Mouse (Mus musculus): Measurements from ENCODE around the gene Six5.

Six5 gene

DNA sequence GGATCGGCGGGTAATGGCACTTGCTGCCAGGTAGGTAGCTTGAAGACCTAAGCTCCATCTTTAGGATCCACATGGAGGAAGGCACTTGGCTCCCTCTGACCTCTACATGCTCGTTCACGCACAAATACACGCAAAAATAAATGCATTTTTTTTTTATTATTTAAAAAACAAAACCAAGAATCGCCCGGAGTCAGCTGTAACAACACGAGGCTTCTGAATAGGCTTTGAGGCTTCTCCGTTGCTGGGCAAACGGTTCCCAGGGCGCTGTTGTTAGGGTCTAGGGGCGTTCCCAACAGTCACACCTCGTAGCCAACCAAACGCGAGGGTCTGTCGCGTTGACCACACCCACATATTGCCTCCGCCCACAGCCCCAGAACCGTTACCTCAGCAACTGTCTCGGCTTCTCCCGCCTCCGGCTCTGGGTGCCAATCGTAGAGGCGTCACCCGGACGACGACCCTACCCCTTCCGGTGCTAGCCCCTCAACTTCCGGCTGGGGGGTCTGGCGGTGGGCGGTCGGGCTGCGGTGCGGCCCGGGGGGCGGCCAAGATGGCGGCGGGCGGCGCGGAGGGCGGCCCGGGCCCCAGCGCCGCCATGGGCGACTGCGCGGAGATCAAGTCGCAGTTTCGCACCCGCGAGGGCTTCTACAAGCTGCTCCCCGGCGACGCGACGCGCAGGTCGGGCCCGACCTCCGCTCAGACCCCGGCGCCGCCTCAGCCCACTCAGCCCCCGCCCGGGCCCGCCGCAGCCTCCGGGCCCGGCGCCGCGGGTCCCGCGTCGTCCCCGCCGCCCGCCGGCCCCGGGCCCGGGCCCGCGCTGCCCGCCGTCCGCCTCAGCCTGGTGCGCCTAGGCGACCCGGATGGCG, 18.4 kb upstream of the Six5 start, which contains the start of gene Dmwd:
Dmwd (plus strand) TSS at position 505 of the 863 bp plus-strand sequence.
- peak; percentile 89 for DNase-seq (ENCODE audit: low spot score)

DNA sequence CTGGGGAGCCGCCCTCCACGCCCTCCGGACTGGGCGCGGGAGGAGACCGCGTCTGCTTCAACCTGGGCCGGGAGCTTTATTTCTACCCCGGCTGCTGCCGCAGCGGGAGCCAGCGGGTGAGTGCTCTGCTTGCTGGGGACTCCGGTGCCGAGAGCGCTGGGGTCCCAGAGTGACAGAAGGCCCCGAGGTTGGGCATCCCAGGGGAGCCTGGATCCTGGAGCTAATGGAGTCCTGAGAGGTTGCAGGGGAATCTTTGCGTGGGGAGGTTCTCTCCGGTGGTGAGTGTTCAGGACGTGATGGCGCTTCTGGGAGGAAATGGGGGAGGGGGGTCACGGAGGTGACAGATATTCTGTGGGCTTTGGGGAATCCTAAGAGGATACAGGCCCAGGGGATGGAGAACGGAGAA, 17.8 kb upstream of the Six5 start:
- DNase-seq (ENCODE audit: low spot score), result no peak

DNA sequence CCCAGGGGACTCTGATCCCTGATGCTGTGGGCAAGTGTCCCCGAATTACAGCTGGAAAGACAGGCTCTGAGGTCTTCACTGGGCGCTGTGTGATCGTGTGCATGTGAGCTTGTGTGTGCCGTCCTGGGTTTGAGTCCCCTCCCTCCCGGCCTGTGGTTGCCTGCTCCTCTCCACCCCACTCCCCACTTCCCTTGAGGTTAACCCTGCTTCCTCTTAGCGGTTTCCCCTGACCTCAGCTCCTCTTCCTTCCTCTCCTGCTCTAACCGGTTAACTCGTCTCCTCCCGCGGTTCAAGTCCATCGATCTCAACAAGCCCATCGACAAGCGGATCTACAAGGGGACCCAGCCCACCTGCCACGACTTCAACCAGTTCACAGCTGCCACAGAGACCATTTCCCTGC, 16.6 kb upstream of the Six5 start:
- DNase-seq (ENCODE audit: low spot score), result no peak

DNA sequence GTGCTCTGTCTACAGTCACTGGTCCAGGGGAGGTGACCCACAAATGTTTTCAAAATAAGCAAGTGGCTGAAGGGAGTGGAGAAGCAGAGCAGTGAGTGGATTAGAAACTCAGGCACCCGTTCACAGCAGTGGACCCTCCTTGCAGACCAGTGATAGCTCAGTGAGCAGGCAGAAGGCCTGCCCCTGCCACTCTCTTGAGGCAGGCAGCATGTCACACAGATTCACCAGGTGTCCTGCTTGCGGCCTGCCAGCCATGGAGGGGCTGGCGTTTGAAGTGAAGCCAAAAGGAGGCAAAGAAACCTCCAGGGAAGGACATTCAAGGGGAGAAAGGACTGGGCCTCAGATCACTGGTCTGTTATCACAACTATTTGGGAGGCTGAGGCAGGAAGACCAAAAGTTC, 15.7 kb upstream of the Six5 start:
- DNase-seq (ENCODE audit: low spot score), result no peak

DNA sequence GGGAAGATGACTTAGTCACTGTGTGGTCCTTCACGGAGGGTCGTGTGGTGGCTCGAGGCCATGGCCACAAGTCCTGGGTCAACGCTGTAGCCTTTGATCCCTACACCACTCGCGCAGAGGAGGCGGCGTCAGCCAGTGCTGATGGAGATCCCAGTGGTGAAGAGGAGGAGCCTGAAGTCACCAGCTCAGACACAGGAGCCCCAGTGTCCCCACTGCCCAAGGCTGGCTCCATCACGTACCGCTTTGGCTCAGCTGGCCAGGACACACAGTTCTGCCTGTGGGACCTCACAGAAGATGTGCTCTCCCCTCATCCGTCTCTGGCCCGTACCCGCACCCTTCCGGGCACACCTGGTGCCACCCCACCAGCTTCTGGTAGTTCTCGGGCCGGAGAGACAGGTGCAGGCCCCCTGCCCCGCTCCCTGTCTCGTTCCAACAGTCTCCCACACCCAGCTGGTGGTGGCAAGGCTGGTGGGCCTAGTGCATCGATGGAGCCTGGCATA, 13.9 kb upstream of the Six5 start:
- DNase-seq (ENCODE audit: low spot score), result no peak

DNA sequence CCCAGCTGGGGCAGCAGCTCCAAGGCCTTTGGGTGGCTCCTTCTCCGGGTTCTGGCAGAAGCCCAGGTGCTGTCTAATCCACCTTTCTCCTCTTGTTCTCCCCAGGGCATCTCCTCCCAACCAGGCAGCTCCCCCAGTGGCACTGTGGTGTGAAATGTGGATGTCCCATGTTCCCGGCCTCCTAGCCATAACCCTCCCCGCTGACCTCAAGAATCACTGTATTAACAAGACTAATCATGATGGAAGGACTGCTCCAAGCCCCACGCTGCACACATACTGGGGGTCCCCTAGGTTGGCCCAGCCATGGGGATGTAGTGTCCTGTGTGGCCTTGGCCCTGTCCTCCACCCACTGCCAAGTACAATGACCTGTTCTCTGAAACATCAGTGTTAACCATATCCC, 12.2 kb upstream of the Six5 start:
- DNase-seq (ENCODE audit: low spot score), result no peak

DNA sequence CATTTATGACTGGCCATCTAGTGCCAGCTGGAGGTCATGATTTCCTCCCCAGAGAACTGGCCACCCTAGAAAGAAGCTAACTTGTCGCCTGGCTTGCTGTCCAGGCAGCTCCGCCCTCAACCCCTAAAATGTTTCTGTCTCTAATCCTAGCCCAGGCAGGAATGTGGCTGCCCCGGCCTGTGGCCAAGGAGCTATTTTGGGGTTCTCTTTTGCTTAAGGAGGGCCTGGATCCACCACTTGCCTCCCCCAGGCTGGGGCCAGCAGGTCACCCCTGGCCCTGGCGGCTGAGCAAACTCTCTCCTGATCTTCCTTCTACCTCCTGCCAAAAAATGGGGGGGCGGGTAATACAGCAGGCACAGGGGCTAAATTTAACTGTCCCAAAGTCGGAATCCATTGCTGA, 11.3 kb upstream of the Six5 start:
- DNase-seq (ENCODE audit: low spot score), result no peak

DNA sequence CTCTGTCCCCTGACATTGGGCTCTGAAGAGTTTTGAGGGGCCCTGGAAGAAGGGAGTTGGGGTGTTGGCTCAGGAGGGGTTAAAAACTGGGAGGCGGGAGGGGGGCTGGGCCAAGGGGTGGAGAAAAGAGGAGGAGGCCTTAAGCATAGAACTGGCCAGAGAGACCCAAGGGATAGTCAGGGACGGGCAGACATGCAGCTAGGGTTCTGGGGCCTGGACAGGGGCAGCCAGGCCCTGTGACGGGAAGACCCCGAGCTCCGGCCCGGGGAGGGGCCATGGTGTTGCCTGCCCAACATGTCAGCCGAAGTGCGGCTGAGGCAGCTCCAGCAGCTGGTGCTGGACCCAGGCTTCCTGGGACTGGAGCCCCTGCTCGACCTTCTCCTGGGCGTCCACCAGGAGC, 10.7 kb upstream of the Six5 start, which contains the start of gene Dmpk:
Dmpk (plus strand) TSS at position 149 of the 400 bp plus-strand sequence.
- no peak for DNase-seq (ENCODE audit: low spot score)

DNA sequence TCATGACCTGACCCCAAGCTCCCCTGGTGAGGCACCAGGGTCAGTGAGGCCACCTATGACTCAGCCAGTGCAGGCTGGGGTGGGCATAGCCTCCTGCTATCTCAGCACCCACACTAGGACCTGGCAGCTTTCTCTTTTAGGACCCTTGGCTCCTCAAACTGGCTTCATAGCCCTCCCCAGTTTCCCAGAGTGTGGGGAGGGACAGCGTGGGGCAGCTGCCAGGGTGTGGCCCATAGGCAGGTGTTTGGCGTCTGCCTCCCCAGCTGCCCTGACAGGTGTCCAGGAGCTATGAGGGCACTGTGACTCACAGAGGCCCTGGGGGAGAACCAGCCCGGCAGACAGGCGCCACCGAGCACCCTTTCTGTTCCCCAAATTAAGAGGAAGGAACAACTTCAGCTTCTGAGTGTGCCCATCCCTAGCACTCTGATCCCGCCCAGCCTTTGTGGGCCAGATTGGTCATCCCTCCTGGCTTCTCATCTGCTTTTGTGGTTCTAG, 10.1 kb upstream of the Six5 start:
- DNase-seq (ENCODE audit: low spot score), result no peak

DNA sequence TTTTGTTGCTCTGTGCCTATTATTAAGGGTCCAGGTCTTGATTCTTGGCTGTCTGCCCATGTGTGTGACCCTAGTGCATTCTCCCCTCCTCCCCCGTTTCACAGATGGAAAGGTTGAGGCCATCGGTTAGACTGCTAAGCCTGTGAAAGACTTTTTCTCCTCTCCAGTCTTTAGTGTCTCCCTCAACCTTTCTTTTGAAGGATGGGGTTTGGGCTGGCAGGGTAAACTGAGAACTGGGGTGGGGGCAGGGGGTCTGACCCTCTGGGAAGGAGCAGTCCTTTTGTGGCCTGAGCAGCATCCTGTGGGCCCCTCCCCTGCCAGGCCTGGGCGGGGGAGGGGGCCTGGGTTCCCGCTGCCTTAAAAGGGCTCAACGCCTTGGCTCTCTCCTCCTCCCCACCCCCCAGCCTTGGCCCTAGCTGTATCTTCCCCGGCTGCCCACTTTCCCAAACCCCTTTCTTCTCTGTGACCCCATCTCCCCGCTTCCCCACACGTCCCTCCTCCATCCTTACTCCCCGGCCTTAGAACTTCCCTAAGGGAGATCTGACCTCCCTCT, 9.4 kb upstream of the Six5 start:
- DNase-seq (ENCODE audit: low spot score), result no peak

DNA sequence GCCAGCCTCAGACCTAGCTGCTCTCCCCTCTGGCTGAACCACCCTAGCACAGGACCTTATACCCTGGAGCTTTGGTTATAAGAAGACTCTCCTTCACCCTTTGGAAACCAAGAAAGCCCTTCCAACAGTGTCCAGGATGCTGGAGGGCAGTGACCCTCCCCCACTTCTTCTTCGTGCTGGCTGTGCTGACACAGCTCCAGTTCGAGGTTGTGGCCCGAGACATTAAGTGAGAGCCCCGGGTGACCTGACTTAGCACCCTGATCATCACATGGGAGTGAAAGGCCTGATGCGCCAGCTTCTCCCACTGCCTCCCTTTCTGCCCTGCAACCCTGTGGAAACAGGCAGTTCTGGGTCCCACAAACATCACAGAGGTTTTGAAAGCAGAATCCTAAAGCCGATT, 8.9 kb upstream of the Six5 start:
- DNase-seq (ENCODE audit: low spot score), result no peak

DNA sequence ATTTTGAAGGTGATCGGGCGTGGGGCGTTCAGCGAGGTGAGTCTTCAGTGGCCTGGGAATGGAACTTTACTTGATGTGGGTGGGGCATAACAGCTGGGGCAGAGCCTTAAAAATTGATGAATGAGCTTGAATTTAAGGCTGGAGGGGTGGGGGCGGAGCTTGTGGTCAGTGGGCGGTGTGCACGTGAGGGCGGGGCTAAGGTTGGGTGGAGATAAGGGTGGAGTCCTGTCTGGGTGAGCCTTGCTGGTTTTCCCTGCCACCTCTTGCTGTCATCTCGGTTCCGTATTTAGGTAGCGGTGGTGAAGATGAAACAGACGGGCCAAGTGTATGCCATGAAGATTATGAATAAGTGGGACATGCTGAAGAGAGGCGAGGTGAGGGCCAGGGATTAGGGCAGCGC, 8.4 kb upstream of the Six5 start:
- no peak for DNase-seq (ENCODE audit: low spot score)

DNA sequence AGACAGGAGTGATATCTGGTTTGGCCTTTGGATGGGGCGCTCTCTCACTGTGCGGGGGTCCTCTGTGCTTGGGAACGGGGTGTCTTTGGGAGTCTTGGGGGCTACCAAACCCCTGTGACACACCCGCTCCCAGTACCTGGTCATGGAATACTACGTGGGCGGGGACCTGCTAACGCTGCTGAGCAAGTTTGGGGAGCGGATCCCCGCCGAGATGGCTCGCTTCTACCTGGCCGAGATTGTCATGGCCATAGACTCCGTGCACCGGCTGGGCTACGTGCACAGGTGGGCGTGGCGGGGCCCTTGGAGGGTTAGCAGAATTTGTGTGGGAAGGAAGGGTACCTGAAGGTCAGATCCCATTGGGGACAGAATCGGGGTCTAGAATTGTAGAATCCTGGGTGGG, 7.6 kb upstream of the Six5 start:
- DNase-seq (ENCODE audit: low spot score), result no peak

DNA sequence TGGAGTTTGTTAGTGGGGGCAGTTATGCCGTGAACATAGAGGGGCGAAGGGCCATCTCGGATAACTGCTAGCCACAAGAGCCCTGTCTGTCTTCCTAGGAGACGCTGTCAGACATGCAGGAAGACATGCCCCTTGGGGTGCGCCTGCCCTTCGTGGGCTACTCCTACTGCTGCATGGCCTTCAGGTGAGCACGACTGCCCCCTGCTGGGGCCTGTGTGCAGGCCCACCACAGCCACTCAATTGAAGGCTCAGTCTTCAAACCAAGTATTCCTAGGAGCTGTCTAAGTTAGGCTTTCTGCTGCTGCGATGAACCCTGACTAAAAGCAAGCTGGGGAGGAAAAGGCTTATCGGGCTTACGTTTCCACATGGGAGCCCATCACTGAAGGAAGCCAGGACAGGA, 5.6 kb upstream of the Six5 start:
- no peak for DNase-seq (ENCODE audit: low spot score)

DNA sequence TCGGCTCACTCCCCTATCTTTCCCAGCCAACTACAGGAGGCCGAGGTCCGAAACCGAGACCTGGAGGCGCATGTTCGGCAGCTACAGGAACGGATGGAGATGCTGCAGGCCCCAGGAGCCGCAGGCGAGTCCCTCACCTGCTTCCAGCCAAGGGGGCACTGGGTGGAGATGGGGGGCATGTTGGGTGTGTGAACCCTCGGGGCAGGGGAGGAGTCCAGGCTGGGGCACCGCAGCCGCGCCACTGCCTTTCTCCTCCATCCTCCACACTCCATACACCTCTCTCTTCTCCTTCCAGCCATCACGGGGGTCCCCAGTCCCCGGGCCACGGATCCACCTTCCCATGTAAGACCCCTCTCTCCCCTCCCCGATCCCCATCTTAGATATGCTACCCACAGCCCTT, 2.5 kb upstream of the Six5 start:
- DNase-seq (ENCODE audit: low spot score), result no peak

DNA sequence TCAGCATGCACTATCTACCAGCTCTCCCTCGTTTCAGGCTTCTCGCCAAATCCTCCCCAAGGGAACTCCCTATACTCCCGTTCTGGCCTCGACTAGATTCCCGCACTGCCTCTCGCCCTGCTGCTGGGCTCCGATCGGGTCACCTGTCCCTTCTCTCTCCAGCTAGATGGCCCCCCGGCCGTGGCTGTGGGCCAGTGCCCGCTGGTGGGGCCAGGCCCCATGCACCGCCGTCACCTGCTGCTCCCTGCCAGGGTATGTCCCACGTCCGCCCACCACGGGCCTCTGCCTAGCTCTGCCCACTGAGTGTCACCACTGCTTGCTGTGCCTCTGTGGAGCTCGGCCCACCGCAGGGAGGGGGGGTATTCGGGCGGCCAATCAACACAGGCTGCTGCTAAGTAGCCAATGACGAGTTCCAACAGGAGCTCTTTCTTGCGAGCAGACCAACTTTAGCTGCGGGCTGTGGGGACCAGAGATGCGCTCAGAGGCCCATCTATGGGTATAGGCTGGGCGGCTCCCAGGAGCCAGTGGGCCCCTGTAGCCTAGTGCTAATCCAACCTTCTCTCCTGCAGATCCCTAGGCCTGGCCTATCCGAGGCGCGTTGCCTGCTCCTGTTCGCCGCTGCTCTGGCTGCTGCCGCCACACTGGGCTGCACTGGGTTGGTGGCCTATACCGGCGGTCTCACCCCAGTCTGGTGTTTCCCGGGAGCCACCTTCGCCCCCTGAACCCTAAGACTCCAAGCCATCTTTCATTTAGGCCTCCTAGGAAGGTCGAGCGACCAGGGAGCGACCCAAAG, 1.8 kb upstream of the Six5 start:
- DNase-seq (ENCODE audit: low spot score), result no peak

DNA sequence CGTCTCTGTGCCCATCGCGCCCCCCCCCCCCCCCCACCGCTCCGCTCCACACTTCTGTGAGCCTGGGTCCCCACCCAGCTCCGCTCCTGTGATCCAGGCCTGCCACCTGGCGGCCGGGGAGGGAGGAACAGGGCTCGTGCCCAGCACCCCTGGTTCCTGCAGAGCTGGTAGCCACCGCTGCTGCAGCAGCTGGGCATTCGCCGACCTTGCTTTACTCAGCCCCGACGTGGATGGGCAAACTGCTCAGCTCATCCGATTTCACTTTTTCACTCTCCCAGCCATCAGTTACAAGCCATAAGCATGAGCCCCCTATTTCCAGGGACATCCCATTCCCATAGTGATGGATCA, 1.2 kb upstream of the Six5 start:
- peak; percentile 89 for DNase-seq (ENCODE audit: low spot score)

DNA sequence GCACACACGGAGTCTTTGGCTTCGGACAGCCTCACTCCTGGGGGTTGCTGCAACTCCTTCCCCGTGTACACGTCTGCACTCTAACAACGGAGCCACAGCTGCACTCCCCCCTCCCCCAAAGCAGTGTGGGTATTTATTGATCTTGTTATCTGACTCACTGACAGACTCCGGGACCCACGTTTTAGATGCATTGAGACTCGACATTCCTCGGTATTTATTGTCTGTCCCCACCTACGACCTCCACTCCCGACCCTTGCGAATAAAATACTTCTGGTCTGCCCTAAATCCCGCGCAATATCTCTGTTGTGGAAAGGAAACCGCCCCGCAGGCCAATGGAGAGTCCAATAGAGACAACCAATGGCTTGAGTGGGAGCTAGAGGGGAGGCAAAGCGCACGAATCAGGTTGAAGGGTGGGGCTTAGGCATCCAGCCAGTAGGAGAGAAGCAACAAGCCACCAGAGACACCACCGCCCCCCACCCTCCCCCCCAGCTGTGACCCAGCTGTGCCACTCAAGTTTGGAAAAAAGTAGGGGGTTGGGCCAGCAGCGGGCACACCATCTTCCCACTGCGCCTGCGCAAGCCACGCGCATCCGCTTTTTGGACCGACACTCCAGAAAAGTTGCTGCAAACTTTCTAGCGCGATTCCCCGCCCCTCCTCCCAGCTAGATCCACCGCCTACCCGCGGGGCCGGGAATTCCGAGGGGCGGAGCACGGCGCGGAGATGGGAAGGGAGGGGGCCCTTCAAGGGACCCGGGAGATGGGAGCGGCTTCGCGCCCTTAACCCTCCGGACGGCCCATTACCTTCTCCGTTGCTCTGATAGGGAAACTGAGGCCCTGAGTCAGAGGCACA, 633 bp upstream of the Six5 start:
- DNase-seq (ENCODE audit: low spot score), result peak; percentile 93

DNA sequence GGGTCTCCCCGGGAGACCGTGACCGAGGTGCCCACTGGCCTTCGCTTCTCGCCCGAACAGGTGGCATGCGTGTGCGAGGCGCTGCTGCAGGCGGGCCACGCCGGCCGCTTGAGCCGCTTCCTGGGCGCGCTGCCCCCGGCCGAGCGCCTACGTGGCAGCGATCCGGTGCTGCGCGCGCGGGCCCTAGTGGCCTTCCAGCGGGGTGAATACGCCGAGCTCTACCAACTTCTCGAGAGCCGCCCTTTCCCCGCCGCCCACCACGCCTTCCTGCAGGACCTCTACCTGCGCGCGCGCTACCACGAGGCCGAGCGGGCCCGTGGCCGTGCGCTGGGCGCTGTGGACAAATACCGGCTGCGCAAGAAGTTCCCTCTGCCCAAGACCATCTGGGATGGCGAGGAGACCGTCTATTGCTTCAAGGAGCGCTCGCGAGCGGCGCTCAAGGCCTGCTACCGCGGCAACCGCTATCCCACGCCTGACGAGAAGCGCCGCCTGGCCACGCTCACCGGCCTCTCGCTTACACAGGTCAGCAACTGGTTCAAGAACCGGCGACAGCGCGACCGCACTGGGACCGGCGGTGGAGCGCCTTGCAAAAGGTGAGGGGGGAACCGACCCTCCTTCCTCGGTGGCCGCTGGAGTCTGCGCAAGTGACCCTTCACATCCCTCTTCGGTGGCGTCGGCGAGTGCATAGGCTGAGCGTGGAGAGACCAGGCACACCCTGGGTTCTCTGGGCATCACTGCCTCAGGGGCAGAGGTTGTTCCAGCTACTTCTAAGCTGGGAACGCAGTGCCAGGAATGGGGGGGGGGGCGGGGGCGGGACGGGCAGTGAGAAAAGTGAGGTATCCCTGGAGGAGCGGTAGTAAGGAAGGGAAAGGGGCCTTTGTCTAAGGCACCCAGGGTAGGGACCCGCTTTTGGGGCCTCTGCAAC, 694 bp downstream of the Six5 start:
- DNase-seq (ENCODE audit: low spot score), result peak; percentile 60

DNA sequence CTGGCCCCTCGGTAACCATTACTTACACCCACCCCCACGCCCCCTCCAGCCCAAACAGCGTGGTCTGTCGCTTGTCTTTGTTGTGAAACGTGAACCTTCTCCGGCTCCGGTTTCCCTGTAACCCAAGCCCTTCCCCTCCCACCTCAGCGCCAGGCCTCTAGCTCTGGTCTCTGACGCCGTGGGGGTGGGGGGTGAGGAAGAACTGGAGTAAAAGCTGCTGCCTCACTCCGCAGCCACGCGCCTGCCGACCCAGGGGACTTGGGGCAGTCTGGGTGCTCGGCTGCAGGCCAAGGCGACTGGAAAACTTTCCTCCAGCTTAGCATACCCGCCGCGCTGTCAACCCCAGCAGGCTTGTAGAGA, 1.3 kb downstream of the Six5 start:
- DNase-seq (ENCODE audit: low spot score), result peak; percentile 57

Measured in ovary, postnatal 14 days (tissue).